Mouse (Mus musculus): ENCODE data around the gene Pigp. TPM values are rescaled to one million over a fixed set of nuclear protein-coding genes. Genes with fewer than 3 reads are reported as not detected.
A peak's percentile ranks its signal among the peaks of the same experiment; 100 is the strongest.

Pigp gene
- total RNA-seq (2014; rRNA removed), result 92.0 and 114 TPM in 2 replicates
- polyA plus RNA-seq (2015; fragmentation: Nextera tagmentation; extraction: Ambion mirVana), result 143 and 148 TPM in 2 replicates

DNA sequence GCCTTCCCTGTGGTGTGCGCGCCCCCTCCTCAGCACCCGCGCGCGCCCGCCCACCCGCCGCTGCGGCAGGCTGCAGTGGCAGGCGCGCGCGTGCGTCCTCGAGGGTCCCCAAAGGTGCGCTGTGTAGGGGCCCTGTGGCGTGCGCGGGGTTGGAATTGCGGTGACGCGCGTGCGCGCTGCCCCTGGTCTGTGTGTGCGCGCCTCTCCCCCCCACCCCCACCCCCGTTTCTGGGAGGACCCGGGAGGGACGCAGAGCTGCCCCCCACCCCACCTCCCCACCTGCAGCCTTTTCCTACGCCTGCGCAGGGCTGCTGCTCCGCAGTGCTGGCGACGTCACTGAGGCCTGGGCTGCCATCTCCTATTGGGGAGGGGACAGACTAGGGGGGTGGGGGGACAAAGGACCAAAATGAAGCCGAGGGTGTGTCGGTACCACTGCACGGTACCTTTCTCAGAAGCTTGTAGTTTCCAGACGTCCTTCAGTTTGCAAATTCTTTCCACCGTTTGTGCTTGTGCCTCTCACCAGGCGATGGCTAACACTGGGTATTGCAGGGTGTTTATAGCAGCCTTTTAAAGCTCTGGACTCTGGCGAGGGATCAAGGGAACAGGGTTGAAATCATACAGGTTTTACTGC, at the start of gene Pigp:
Gene Pigp (minus strand): TSS at position 542 of the 631 bp plus-strand sequence.
- 0% methylated on average over 28 of the region's 43 CpGs for WGBS
- Histone ChIP-seq H3K4me2 (ENCODE audit: low read depth, low read length, poor library complexity, severe bottlenecking) (peak within 1 kb of the TSS; percentile 53), H3K27me3 (ENCODE audit: insufficient read depth, low read length) (no peaks in the 10 kb centered on the region), H3K9me3 (ENCODE audit: low read length) (no peaks in the 10 kb centered on the region), H3K4me3 (ENCODE audit: low read depth, low read length) (peak within 1 kb of the TSS; percentile 92), H3K4me1 (ENCODE audit: insufficient read depth, low read length) (peaks cover 8% of the 10 kb centered on the region; the same call in 1 of the 2 replicates), H3K36me3 (ENCODE audit: insufficient read depth, low read length) (no peaks in the 10 kb centered on the region), H3K27ac (ENCODE audit: low read depth, low read length) (peak within 1 kb of the TSS; percentile 100), H3K9ac (replicated peaks; ENCODE audit: low read length, poor library complexity, severe bottlenecking) (peak within 1 kb of the TSS; percentile 100)
- DNase-seq (ENCODE audit: low spot score) (peak; percentile 93), ATAC-seq (ENCODE audit: low FRiP score) (peak; percentile 90)
- peak; percentile 48 for TF ChIP-seq CTCF (IDR thresholded peaks at IDR 0.05)

DNA sequence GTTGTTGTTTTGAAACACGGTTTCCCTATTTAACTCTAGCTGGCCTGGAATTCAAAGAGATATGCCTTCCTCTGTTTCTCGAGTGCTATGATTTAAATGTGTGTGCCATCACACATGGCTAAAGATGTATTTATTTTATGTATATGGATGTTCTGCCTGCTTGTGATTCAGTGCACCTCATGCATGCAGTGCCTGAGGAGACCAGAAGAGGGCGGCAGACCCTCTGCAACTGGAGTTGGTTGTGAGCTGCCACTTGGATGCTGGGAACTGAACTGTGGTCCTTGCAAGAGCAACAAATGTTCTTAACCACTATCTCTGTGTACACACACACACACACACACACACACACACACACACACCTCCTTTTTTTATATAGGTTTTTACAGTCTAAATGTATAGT, 48.9 kb upstream of the Pigp start:
- no peaks in the 10 kb centered on the region for H3K9me3 ChIP-seq (ENCODE audit: low read length)
- no peaks in the 10 kb centered on the region for H3K27me3 ChIP-seq (ENCODE audit: insufficient read depth, low read length)
- no peak overlapping the region for H3K27ac ChIP-seq (ENCODE audit: low read depth, low read length)
- TF ChIP-seq CTCF (IDR thresholded peaks at IDR 0.05), result peak; percentile 53
- H3K36me3 ChIP-seq (ENCODE audit: insufficient read depth, low read length), result peaks cover 50% of the 10 kb centered on the region
- no peak overlapping the region for H3K9ac ChIP-seq (replicated peaks; ENCODE audit: low read length, poor library complexity, severe bottlenecking)
- DNase-seq (ENCODE audit: low spot score) (no peak), ATAC-seq (ENCODE audit: low FRiP score) (no peak)
- H3K4me2 ChIP-seq (ENCODE audit: low read depth, low read length, poor library complexity, severe bottlenecking), result no peak overlapping the region
- 98% methylated on average over 3 of the region's 3 CpGs for WGBS
- H3K4me1 ChIP-seq (ENCODE audit: insufficient read depth, low read length), result no peaks in the 10 kb centered on the region
- H3K4me3 ChIP-seq (ENCODE audit: low read depth, low read length), result no peak overlapping the region

DNA sequence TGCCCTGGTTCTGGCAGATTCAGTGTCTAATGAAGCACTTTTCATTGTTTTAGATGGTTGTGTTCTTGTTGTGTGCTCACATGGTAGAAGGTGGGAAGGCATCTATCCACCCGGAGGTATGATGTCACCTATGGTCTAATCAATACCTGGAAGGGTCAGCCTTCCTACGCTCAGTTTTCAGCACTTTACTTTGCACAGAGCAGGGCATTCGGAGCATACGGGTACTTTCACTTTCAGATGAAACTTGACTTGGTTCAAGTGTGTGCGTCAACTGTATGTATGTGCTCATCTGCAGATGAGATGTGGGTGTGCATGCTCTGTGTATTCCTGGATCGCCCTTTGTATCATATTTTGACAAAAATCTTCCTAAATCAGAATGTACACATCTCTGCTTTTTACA, 42.5 kb upstream of the Pigp start:
- no peak for ATAC-seq (ENCODE audit: low FRiP score)
- H3K4me3 ChIP-seq (ENCODE audit: low read depth, low read length), result no peak overlapping the region
- no peak overlapping the region for H3K9ac ChIP-seq (replicated peaks; ENCODE audit: low read length, poor library complexity, severe bottlenecking)
- H3K9me3 ChIP-seq (ENCODE audit: low read length), result no peaks in the 10 kb centered on the region
- H3K4me2 ChIP-seq (ENCODE audit: low read depth, low read length, poor library complexity, severe bottlenecking), result no peak overlapping the region
- DNase-seq (ENCODE audit: low spot score), result no peak
- H3K4me1 ChIP-seq (ENCODE audit: insufficient read depth, low read length), result no peaks in the 10 kb centered on the region
- WGBS, result 93% methylated on average over 6 of the region's 6 CpGs
- H3K27me3 ChIP-seq (ENCODE audit: insufficient read depth, low read length), result no peaks in the 10 kb centered on the region
- no peak for TF ChIP-seq CTCF (IDR thresholded peaks at IDR 0.05)
- H3K27ac ChIP-seq (ENCODE audit: low read depth, low read length), result no peak overlapping the region
- peaks cover 20% of the 10 kb centered on the region for H3K36me3 ChIP-seq (ENCODE audit: insufficient read depth, low read length)

DNA sequence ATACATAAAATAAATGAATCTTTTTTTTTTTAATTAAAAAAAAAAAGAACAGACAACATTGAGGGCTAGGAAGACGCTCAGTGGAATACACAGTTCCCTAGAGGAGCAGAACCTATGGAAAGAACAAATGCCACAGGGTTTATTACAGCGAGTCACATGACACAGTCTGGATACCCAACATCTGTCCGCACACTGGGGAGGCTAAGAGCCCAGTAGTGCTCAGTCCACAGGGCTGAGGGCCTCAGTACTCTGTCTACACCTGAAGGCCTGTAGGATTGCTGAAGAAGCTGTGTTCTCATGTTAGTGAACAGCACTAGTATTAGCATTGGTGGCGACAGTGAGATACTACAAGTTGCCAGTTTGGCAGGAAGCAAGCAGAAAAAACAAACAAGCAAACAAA, 41.1 kb upstream of the Pigp start:
- H3K36me3 ChIP-seq (ENCODE audit: insufficient read depth, low read length), result peaks cover 13% of the 10 kb centered on the region
- ATAC-seq (ENCODE audit: low FRiP score), result no peak
- 93% methylated on average over 4 of the region's 4 CpGs for WGBS

DNA sequence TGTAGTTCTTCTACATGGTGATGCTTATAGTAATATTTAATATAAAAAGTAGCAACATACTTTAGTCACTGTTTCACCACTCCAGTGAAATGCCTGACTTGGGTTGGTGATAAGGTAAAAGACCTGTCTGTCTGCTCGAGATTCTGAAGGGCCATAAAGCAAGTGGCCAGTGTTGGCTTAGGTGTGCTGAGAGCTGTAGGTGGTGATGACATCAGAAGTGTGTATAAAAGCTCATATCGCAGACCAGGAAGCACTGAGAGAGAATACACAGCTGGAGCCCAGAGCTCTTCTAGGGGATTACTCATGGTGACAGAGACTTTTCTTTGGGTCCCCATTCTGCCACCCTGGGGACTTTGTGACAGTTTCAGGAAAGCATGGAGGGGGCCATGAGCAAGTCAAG, 40.6 kb upstream of the Pigp start:
- Histone ChIP-seq H3K27me3 (ENCODE audit: insufficient read depth, low read length) (no peaks in the 10 kb centered on the region), H3K4me1 (ENCODE audit: insufficient read depth, low read length) (no peaks in the 10 kb centered on the region), H3K27ac (ENCODE audit: low read depth, low read length) (no peak overlapping the region), H3K9ac (replicated peaks; ENCODE audit: low read length, poor library complexity, severe bottlenecking) (no peak overlapping the region), H3K4me2 (ENCODE audit: low read depth, low read length, poor library complexity, severe bottlenecking) (no peak overlapping the region), H3K4me3 (ENCODE audit: low read depth, low read length) (no peak overlapping the region), H3K36me3 (ENCODE audit: insufficient read depth, low read length) (peaks cover 13% of the 10 kb centered on the region), H3K9me3 (ENCODE audit: low read length) (no peaks in the 10 kb centered on the region)
- ATAC-seq (ENCODE audit: low FRiP score), result no peak
- no peak for TF ChIP-seq CTCF (IDR thresholded peaks at IDR 0.05)
- WGBS, result 87% methylated on average over 2 of the region's 2 CpGs
- no peak for DNase-seq (ENCODE audit: low spot score)

More for the DNA sequence above, 41.1 kb upstream of the Pigp start:
- TF ChIP-seq CTCF (IDR thresholded peaks at IDR 0.05), result no peak
- H3K9ac ChIP-seq (replicated peaks; ENCODE audit: low read length, poor library complexity, severe bottlenecking), result no peak overlapping the region
- no peaks in the 10 kb centered on the region for H3K27me3 ChIP-seq (ENCODE audit: insufficient read depth, low read length)
- H3K4me1 ChIP-seq (ENCODE audit: insufficient read depth, low read length), result no peaks in the 10 kb centered on the region
- DNase-seq (ENCODE audit: low spot score), result no peak
- H3K27ac ChIP-seq (ENCODE audit: low read depth, low read length), result no peak overlapping the region
- no peak overlapping the region for H3K4me2 ChIP-seq (ENCODE audit: low read depth, low read length, poor library complexity, severe bottlenecking)
- H3K4me3 ChIP-seq (ENCODE audit: low read depth, low read length), result no peak overlapping the region
- H3K9me3 ChIP-seq (ENCODE audit: low read length), result no peaks in the 10 kb centered on the region

DNA sequence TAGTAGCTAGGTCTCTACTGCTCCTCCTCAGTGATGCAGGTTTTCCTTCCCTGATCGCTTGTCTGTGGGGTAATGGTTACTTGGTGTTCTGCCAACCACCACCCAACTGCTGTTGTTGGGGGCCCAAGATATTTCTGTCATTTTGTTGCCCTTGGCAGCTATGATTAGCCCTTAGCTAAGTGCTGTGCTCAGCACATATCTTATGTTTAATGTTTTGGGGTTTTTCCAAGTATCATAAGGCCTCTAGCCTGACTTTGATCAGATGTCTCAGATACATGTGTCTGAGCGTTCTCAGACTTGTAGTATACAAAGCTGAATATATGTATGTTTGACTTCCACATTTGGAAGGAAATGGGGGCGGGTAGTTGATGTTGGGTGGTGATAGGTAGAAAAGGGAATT, 39.6 kb upstream of the Pigp start:
- H3K9ac ChIP-seq (replicated peaks; ENCODE audit: low read length, poor library complexity, severe bottlenecking), result no peak overlapping the region
- no peak for TF ChIP-seq CTCF (IDR thresholded peaks at IDR 0.05)
- H3K4me2 ChIP-seq (ENCODE audit: low read depth, low read length, poor library complexity, severe bottlenecking), result no peak overlapping the region
- 94% methylated on average over 3 of the region's 3 CpGs for WGBS
- no peak overlapping the region for H3K4me3 ChIP-seq (ENCODE audit: low read depth, low read length)
- H3K36me3 ChIP-seq (ENCODE audit: insufficient read depth, low read length), result peaks cover 16% of the 10 kb centered on the region
- H3K27me3 ChIP-seq (ENCODE audit: insufficient read depth, low read length), result no peaks in the 10 kb centered on the region
- H3K9me3 ChIP-seq (ENCODE audit: low read length), result no peaks in the 10 kb centered on the region
- ATAC-seq (ENCODE audit: low FRiP score) (no peak), DNase-seq (ENCODE audit: low spot score) (no peak)
- no peaks in the 10 kb centered on the region for H3K4me1 ChIP-seq (ENCODE audit: insufficient read depth, low read length)
- H3K27ac ChIP-seq (ENCODE audit: low read depth, low read length), result no peak overlapping the region
